Mouse (Mus musculus): ENCODE measurements at regions not wholly inside any gene's neighbourhood (a gene's known extent, or its start where the extent isn't known, plus 50 kb on each side); places are given as distances from the start of the nearest gene placed in this dataset.

DNA sequence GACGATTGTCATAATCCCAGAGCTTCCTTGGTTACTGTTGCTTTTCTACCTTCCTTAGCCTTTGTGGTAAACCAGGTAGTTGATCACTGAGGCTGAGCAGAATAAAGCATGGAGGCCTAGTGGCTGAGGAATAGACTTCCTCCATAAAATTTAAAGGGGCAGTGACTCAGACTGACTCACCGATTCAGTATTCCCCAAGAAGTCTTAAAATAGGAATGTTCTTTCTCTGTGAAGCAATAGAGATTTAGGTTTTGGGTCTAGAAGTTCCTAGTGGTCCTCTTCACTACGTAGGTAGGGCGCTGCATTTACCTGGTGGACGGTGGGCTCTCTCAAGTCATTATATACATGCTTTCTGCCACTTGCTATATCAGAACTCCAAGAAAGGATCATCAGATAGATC lies 416.1 kb upstream of the Slc30a5 start:
- WGBS: 85% methylated on average over 5 of the region's 5 CpGs
- DNase-seq (ENCODE audit: low spot score): no peak
- H3K4me1 ChIP-seq (ENCODE audit: insufficient read depth, low read depth, low read length): no peaks in the 10 kb centered on the region
- TF ChIP-seq EP300 (IDR thresholded peaks at IDR 0.05) (no peak), CTCF (IDR thresholded peaks at IDR 0.05) (no peak)
- H3K27ac ChIP-seq (ENCODE audit: low read length): no peak overlapping the region
- ATAC-seq: no peak
- no peak overlapping the region for H3K4me2 ChIP-seq (replicated peaks; ENCODE audit: low read depth, low read length)
- no peaks in the 10 kb centered on the region for H3K9me3 ChIP-seq (ENCODE audit: low read length)
- no peak overlapping the region for H3K9ac ChIP-seq (replicated peaks; ENCODE audit: low read depth)
- H3K27me3 ChIP-seq (replicated peaks; ENCODE audit: insufficient read depth, low read length): no peaks in the 10 kb centered on the region
- no peaks in the 10 kb centered on the region for H3K36me3 ChIP-seq (ENCODE audit: insufficient read depth, low read length)
- no peak overlapping the region for H3K4me3 ChIP-seq (ENCODE audit: low read depth, low read length)

DNA sequence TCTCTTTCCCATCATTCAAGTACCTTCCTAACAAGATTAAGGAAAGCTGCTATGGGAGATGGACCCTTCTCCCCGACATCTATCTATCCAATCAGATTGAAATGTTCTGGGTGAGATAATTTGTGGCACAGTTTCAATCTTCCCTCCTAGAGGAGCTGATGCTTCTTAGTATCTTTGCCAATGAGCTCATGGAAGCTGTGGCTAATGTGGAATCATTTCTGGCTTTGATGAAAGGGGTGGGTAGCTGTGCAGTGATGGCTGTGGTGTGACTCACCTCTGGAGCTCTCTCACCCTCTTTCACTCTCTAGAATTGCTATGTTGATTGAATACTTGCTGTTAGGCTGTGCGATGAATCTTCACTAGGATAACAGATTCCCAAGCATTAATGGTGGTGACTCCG lies 411.1 kb upstream of the Slc30a5 start:
- no peaks in the 10 kb centered on the region for H3K27me3 ChIP-seq (replicated peaks; ENCODE audit: insufficient read depth, low read length)
- H3K4me1 ChIP-seq (ENCODE audit: insufficient read depth, low read depth, low read length): no peaks in the 10 kb centered on the region
- 85% methylated on average over 3 of the region's 3 CpGs for WGBS
- no peak for TF ChIP-seq EP300 (IDR thresholded peaks at IDR 0.05)
- TF ChIP-seq CTCF (IDR thresholded peaks at IDR 0.05): no peak
- H3K9me3 ChIP-seq (ENCODE audit: low read length): no peaks in the 10 kb centered on the region
- H3K4me2 ChIP-seq (replicated peaks; ENCODE audit: low read depth, low read length): no peak overlapping the region
- H3K9ac ChIP-seq (replicated peaks; ENCODE audit: low read depth): no peak overlapping the region
- no peak for DNase-seq (ENCODE audit: low spot score)
- no peak overlapping the region for H3K27ac ChIP-seq (ENCODE audit: low read length)
- H3K4me3 ChIP-seq (ENCODE audit: low read depth, low read length): no peak overlapping the region
- ATAC-seq: no peak
- no peaks in the 10 kb centered on the region for H3K36me3 ChIP-seq (ENCODE audit: insufficient read depth, low read length)

DNA sequence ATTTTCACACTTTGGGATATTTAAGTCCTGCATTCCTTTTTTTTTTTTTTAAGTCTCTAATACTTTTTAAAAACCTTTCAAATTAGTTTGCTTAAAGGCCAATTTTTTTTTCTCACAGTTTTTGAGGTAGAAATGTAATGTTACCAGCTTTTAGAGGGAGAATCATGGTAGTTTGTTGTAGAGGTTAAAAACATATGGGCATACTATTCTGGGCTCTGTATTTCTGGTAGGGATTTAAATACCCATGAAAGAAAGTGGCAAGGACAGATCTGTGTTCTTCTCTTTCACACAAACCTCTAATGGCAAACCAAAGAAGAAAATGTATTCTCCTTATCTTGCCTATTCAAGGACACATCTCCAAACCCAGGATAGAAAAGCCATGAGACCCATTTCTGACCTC lies 405.6 kb upstream of the Slc30a5 start:
- DNase-seq (ENCODE audit: low spot score): no peak
- H3K4me2 ChIP-seq (replicated peaks; ENCODE audit: low read depth, low read length): no peak overlapping the region
- 0 out of 2 replicates have a peak, but pooled peaks cover 4% of the 10 kb centered on the region for H3K4me1 ChIP-seq (ENCODE audit: insufficient read depth, low read depth, low read length)
- no peaks in the 10 kb centered on the region for H3K27me3 ChIP-seq (replicated peaks; ENCODE audit: insufficient read depth, low read length)
- no peak overlapping the region for H3K4me3 ChIP-seq (ENCODE audit: low read depth, low read length)
- H3K9me3 ChIP-seq (ENCODE audit: low read length): no peaks in the 10 kb centered on the region
- no peaks in the 10 kb centered on the region for H3K36me3 ChIP-seq (ENCODE audit: insufficient read depth, low read length)
- H3K27ac ChIP-seq (ENCODE audit: low read length): no peak overlapping the region
- H3K9ac ChIP-seq (replicated peaks; ENCODE audit: low read depth): no peak overlapping the region
- ATAC-seq: no peak
- TF ChIP-seq EP300 (IDR thresholded peaks at IDR 0.05): no peak
- TF ChIP-seq CTCF (IDR thresholded peaks at IDR 0.05): no peak

DNA sequence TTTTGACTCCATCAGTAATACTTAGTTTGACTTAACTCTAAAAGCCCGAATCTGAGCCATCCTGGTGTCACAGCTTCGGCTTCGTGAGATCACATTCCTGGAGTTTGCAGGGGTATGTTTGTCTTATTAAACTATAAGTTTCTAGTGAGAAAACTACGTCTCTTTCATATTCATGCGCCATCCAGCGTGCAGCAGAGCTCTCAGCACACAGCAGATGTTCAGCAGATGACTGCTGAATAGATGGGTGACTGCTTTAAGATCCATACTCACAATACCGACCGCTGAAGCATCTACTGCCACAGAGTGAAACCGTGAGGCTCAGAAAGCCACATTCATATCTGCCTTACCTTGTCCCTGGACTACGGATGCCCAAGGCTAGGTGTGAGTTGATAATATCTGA lies 403.8 kb upstream of the Slc30a5 start:
- 0 out of 2 replicates have a peak, but pooled peaks cover 4% of the 10 kb centered on the region for H3K4me1 ChIP-seq (ENCODE audit: insufficient read depth, low read depth, low read length)
- no peak overlapping the region for H3K4me2 ChIP-seq (replicated peaks; ENCODE audit: low read depth, low read length)
- no peaks in the 10 kb centered on the region for H3K9me3 ChIP-seq (ENCODE audit: low read length)
- H3K4me3 ChIP-seq (ENCODE audit: low read depth, low read length): no peak overlapping the region
- ATAC-seq (no peak), DNase-seq (ENCODE audit: low spot score) (no peak)
- H3K27ac ChIP-seq (ENCODE audit: low read length): no peak overlapping the region
- WGBS: 71% methylated on average over 10 of the region's 10 CpGs
- no peaks in the 10 kb centered on the region for H3K36me3 ChIP-seq (ENCODE audit: insufficient read depth, low read length)
- TF ChIP-seq CTCF (IDR thresholded peaks at IDR 0.05) (no peak), EP300 (IDR thresholded peaks at IDR 0.05) (no peak)
- H3K27me3 ChIP-seq (replicated peaks; ENCODE audit: insufficient read depth, low read length): no peaks in the 10 kb centered on the region
- no peak overlapping the region for H3K9ac ChIP-seq (replicated peaks; ENCODE audit: low read depth)

DNA sequence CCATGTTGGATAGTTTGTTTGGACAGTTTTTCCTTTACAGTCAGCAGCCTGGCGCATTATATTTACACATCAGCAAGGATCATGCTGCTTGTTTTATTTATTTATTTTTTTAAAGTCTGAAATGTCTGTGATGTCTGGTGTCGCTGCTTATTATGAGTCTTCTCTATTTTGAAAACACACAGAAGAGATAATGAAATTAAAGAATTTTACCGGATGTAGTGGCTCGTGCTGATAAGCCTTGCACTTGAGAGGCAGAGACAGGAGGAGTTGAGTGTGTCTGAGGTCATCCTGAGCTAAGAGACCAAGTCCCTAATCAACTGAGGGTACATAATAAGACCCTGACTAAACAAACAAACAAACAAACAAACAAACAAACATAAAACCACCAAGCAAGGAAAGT lies 402.6 kb upstream of the Slc30a5 start:
- no peak overlapping the region for H3K9ac ChIP-seq (replicated peaks; ENCODE audit: low read depth)
- WGBS: 61% methylated on average over 4 of the region's 4 CpGs
- 0 out of 2 replicates have a peak, but pooled peaks cover 4% of the 10 kb centered on the region for H3K4me1 ChIP-seq (ENCODE audit: insufficient read depth, low read depth, low read length)
- no peak overlapping the region for H3K27ac ChIP-seq (ENCODE audit: low read length)
- TF ChIP-seq CTCF (IDR thresholded peaks at IDR 0.05): no peak
- no peak for TF ChIP-seq EP300 (IDR thresholded peaks at IDR 0.05)
- no peaks in the 10 kb centered on the region for H3K27me3 ChIP-seq (replicated peaks; ENCODE audit: insufficient read depth, low read length)
- no peak for ATAC-seq
- no peak overlapping the region for H3K4me3 ChIP-seq (ENCODE audit: low read depth, low read length)
- H3K4me2 ChIP-seq (replicated peaks; ENCODE audit: low read depth, low read length): no peak overlapping the region
- DNase-seq (ENCODE audit: low spot score): no peak
- H3K9me3 ChIP-seq (ENCODE audit: low read length): no peaks in the 10 kb centered on the region
- H3K36me3 ChIP-seq (ENCODE audit: insufficient read depth, low read length): no peaks in the 10 kb centered on the region

DNA sequence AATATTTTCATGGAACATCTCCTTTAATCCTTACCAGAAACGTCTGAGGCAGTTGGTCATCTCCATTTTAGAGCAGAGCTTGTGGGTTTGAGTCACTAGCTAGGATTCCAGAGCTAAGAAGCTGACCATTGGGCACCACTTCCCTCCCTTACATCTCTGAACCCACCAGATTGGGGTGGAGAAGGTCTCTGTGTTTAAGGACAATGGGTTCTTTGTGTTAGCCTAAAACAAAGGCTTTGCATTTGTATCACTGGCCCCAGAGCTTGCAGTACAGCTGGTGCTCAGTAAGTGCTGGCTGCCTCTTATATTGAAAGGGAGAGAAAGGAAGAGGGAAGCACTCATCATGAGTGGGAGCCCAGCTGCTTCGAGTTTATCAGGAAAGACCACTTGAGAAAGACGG lies 401.9 kb upstream of the Slc30a5 start:
- DNase-seq (ENCODE audit: low spot score): no peak
- H3K4me1 ChIP-seq (ENCODE audit: insufficient read depth, low read depth, low read length): 0 out of 2 replicates have a peak, but pooled peaks cover 4% of the 10 kb centered on the region
- H3K4me2 ChIP-seq (replicated peaks; ENCODE audit: low read depth, low read length): no peak overlapping the region
- no peak overlapping the region for H3K4me3 ChIP-seq (ENCODE audit: low read depth, low read length)
- H3K27ac ChIP-seq (ENCODE audit: low read length): no peak overlapping the region
- no peak overlapping the region for H3K9ac ChIP-seq (replicated peaks; ENCODE audit: low read depth)
- no peak for TF ChIP-seq CTCF (IDR thresholded peaks at IDR 0.05)
- no peak for TF ChIP-seq EP300 (IDR thresholded peaks at IDR 0.05)
- no peaks in the 10 kb centered on the region for H3K27me3 ChIP-seq (replicated peaks; ENCODE audit: insufficient read depth, low read length)
- no peak for ATAC-seq
- H3K9me3 ChIP-seq (ENCODE audit: low read length): no peaks in the 10 kb centered on the region
- no peaks in the 10 kb centered on the region for H3K36me3 ChIP-seq (ENCODE audit: insufficient read depth, low read length)
- WGBS: 39% methylated on average over 3 of the region's 3 CpGs

DNA sequence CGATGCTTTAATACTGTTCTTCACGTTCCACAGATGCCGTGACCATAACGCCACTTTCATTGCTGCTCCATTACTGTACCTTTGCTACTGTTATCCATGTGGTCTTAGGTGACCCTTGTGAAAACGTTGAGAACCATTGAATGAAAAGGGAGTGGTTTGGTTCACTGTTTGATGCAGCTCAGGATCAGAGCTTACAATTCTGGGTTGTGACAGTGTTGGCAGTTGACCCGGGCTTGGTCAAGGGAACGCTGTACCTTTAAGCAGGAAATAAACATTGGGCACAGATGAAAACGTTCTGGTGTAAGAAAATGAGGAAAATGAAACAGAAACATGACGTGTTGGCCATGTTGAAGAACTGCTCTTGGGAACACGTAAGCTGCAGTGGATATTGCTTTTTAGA lies 401.3 kb upstream of the Slc30a5 start:
- H3K36me3 ChIP-seq (ENCODE audit: insufficient read depth, low read length): no peaks in the 10 kb centered on the region
- no peak overlapping the region for H3K9ac ChIP-seq (replicated peaks; ENCODE audit: low read depth)
- H3K27ac ChIP-seq (ENCODE audit: low read length): no peak overlapping the region
- DNase-seq (ENCODE audit: low spot score): no peak
- 66% methylated on average over 10 of the region's 10 CpGs for WGBS
- H3K27me3 ChIP-seq (replicated peaks; ENCODE audit: insufficient read depth, low read length): no peaks in the 10 kb centered on the region
- no peak overlapping the region for H3K4me2 ChIP-seq (replicated peaks; ENCODE audit: low read depth, low read length)
- H3K9me3 ChIP-seq (ENCODE audit: low read length): no peaks in the 10 kb centered on the region
- ATAC-seq: no peak
- 0 out of 2 replicates have a peak, but pooled peaks cover 4% of the 10 kb centered on the region for H3K4me1 ChIP-seq (ENCODE audit: insufficient read depth, low read depth, low read length)
- TF ChIP-seq CTCF (IDR thresholded peaks at IDR 0.05): no peak
- TF ChIP-seq EP300 (IDR thresholded peaks at IDR 0.05): no peak
- no peak overlapping the region for H3K4me3 ChIP-seq (ENCODE audit: low read depth, low read length)
